Comparison of ENCODE assay signal across 8 mouse cellular contexts in the genomic region with DNA sequence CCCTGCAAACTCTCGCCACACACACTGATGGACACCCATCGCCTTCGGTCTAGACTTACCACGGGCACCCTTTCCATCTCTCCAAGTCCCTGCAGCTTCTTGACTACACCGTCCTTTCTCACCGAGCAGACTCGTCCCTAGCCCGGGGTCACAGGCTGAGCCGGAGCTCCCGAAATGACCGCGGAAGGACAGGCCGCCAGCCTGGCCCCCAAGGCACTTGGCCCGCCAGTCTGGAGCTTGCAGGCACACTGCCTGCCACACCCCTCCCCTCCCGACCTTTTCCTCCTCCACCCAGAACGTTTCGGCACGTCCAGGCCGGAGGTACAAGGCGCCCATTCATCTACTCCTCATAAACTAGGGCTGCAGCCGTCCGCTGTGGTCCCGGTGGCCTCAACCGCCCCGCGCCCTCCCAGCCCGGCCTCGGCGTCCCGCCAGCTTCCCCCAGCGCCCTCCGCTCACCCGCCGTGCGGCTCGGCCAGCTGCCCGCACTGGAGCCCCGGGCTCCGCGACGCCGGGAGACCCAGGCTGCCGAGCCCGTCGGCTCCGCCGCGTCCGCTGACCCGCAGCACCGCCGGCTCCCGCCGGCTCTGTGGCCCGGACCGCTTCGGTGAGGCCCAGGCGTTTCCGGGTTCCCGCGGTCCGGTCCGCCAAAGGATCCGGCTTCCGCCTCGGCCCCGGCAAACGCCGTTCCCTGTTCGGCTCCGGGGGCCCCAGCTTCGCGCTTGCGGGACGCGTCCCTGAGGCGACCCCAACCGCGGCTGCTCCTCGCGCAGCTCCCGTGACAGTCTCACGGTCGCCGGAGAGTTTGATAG. TPM values are rescaled to one million over a fixed set of nuclear protein-coding genes. Genes with fewer than 3 reads are reported as not detected.
DNase-seq lines count a peak whose midpoint lies in the region; ATAC-seq and TF ChIP-seq lines count a peak whose summit lies in the region.

No protein-coding gene starts in this region.

- H3K4me3 ChIP-seq in bone marrow, adult 2 months (replicated peaks; ENCODE audit: control insufficient read depth, low read depth, low read length): peak overlapping the region; percentile 85
- H3K4me3 ChIP-seq in embryonic facial prominence, embryonic 15.5 days (replicated peaks): peak overlapping the region; percentile 97
- H3K4me3 ChIP-seq in kidney, embryonic 14.5 days (ENCODE audit: low read length): peak overlapping the region; percentile 98
- H3K4me3 ChIP-seq in limb, embryonic 15.5 days: peak overlapping the region; percentile 98
- peak overlapping the region; percentile 96 for H3K4me3 ChIP-seq in midbrain, postnatal 0 days (ENCODE audit: low read depth, low read length)

- H3K4me2 ChIP-seq in embryonic facial prominence, embryonic 15.5 days (replicated peaks): peak overlapping the region; percentile 73
- peak overlapping the region; percentile 79 for H3K4me2 ChIP-seq in kidney, embryonic 14.5 days (replicated peaks; ENCODE audit: low read depth, low read length)
- H3K4me2 ChIP-seq in limb, embryonic 15.5 days: peak overlapping the region; percentile 79
- peak overlapping the region; percentile 81 for H3K4me2 ChIP-seq in midbrain, postnatal 0 days (ENCODE audit: low read depth, low read length, poor library complexity, severe bottlenecking)

- H3K27me3 ChIP-seq in embryonic facial prominence, embryonic 15.5 days: no peaks in the 10 kb centered on the region
- H3K27me3 ChIP-seq in kidney, embryonic 14.5 days (ENCODE audit: control insufficient read depth, insufficient read depth, low read length): no peaks in the 10 kb centered on the region
- no peaks in the 10 kb centered on the region for H3K27me3 ChIP-seq in limb, embryonic 15.5 days
- H3K27me3 ChIP-seq in midbrain, postnatal 0 days (ENCODE audit: insufficient read depth, low read length): no peaks in the 10 kb centered on the region

- no peak for TF ChIP-seq CTCF in bone marrow, adult 2 months (IDR thresholded peaks at IDR 0.05; ENCODE audit: control insufficient read depth, insufficient read depth, low read length)
- TF ChIP-seq CTCF in midbrain, postnatal 0 days (IDR thresholded peaks at IDR 0.05): no peak

- H3K4me1 ChIP-seq in bone marrow, adult 2 months (ENCODE audit: control insufficient read depth, insufficient read depth, low read length): peaks cover 2% of the 10 kb centered on the region
- H3K4me1 ChIP-seq in embryonic facial prominence, embryonic 15.5 days: peaks cover 10% of the 10 kb centered on the region
- H3K4me1 ChIP-seq in kidney, embryonic 14.5 days (ENCODE audit: control insufficient read depth, insufficient read depth, low read length): 0 out of 2 replicates have a peak, but pooled peaks cover 9% of the 10 kb centered on the region
- peaks cover 13% of the 10 kb centered on the region for H3K4me1 ChIP-seq in limb, embryonic 15.5 days
- peaks cover 7% of the 10 kb centered on the region for H3K4me1 ChIP-seq in midbrain, postnatal 0 days (ENCODE audit: insufficient read depth, low read length)

- peak; percentile 79 for ATAC-seq in embryonic facial prominence, embryonic 15.5 days (ENCODE audit: insufficient number of reproducible peaks, low FRiP score, low TSS enrichment, low read depth)
- ATAC-seq in kidney, embryonic 14.5 days (ENCODE audit: low FRiP score, low TSS enrichment): peak; percentile 91
- peak; percentile 92 for ATAC-seq in limb, embryonic 15.5 days (ENCODE audit: insufficient number of reproducible peaks, low FRiP score, low TSS enrichment, low read depth)
- ATAC-seq in midbrain, postnatal 0 days (ENCODE audit: low FRiP score): peak; percentile 94

- no peaks in the 10 kb centered on the region for H3K36me3 ChIP-seq in embryonic facial prominence, embryonic 15.5 days
- H3K36me3 ChIP-seq in kidney, embryonic 14.5 days (ENCODE audit: control insufficient read depth, insufficient read depth, low read length): no peaks in the 10 kb centered on the region
- H3K36me3 ChIP-seq in limb, embryonic 15.5 days: no peaks in the 10 kb centered on the region
- H3K36me3 ChIP-seq in midbrain, postnatal 0 days (ENCODE audit: insufficient read depth, low read length): no peaks in the 10 kb centered on the region

- under 1% methylated on average over 85 of the region's 85 CpGs for WGBS in bone marrow, adult 2 months
- under 1% methylated on average over 85 of the region's 85 CpGs for WGBS in embryonic facial prominence, embryonic 15.5 days
- WGBS in kidney, embryonic 14.5 days: under 1% methylated on average over 84 of the region's 85 CpGs
- WGBS in limb, embryonic 15.5 days: under 1% methylated on average over 82 of the region's 85 CpGs
- under 1% methylated on average over 71 of the region's 85 CpGs for WGBS in midbrain, postnatal 0 days

- H3K9me3 ChIP-seq in embryonic facial prominence, embryonic 15.5 days (replicated peaks): no peaks in the 10 kb centered on the region
- no peaks in the 10 kb centered on the region for H3K9me3 ChIP-seq in kidney, embryonic 14.5 days (ENCODE audit: control insufficient read depth, low read length)
- H3K9me3 ChIP-seq in limb, embryonic 15.5 days: no peaks in the 10 kb centered on the region
- no peaks in the 10 kb centered on the region for H3K9me3 ChIP-seq in midbrain, postnatal 0 days (ENCODE audit: low read length)

- peak overlapping the region; percentile 71 for H3K27ac ChIP-seq in bone marrow, adult 2 months (ENCODE audit: control insufficient read depth, insufficient read depth, low read depth, low read length, poor library complexity)
- peak overlapping the region; percentile 78 for H3K27ac ChIP-seq in embryonic facial prominence, embryonic 15.5 days (replicated peaks)
- H3K27ac ChIP-seq in kidney, embryonic 14.5 days (ENCODE audit: low read depth, low read length): peak overlapping the region; percentile 65; the same call in 1 of the 2 replicates
- peak overlapping the region; percentile 93 for H3K27ac ChIP-seq in limb, embryonic 15.5 days
- H3K27ac ChIP-seq in midbrain, postnatal 0 days (ENCODE audit: low read depth, low read length): peak overlapping the region; percentile 78

- peak; percentile 31; the same call in 1 of the 2 replicates for TF ChIP-seq POLR2A in bone marrow, adult 2 months (IDR thresholded peaks at IDR 0.05; ENCODE audit: borderline replicate concordance, control insufficient read depth, low read depth, low read length)

- peak overlapping the region; percentile 91 for H3K9ac ChIP-seq in embryonic facial prominence, embryonic 15.5 days
- peak overlapping the region; percentile 97 for H3K9ac ChIP-seq in kidney, embryonic 14.5 days (ENCODE audit: low read depth, low read length)
- H3K9ac ChIP-seq in limb, embryonic 15.5 days: peak overlapping the region; percentile 95
- H3K9ac ChIP-seq in midbrain, postnatal 0 days (replicated peaks; ENCODE audit: low read length, poor library complexity, severe bottlenecking): peak overlapping the region; percentile 93

- peak; percentile 69 for DNase-seq in 3T3-L1 (ENCODE audit: low read depth, low spot score)
- DNase-seq in heart, adult 9 months (ENCODE audit: low spot score in 2 of 2): peak; percentile 78 to 79
- DNase-seq in midbrain, postnatal 0 days (ENCODE audit: low spot score): peak; percentile 75
- peak; percentile 82 to 85 for DNase-seq in spleen, postnatal 10 days (ENCODE audit: low spot score in 2 of 2)

RNA-seq across cellular contexts. Expression of a gene that starts 0.8 kb away (rescaled TPM):
- 4.0 and 5.7 TPM in 2 replicates for polyA plus RNA-seq in bone marrow, adult 2 months (2011; ENCODE audit: insufficient read depth, insufficient read length, low replicate concordance, missing spikeins)
- 11.0 and 12.1 TPM in 2 replicates for polyA plus RNA-seq in embryonic facial prominence, embryonic 15.5 days (2015; fragmentation: Nextera tagmentation; extraction: Ambion mirVana)
- polyA plus RNA-seq in kidney, embryonic 14.5 days (2014; fragmentation: Nextera tagmentation; extraction: Ambion mirVana): 9.0 and 15.9 TPM in 2 replicates
- 11.4 and 12.5 TPM in 2 replicates for polyA plus RNA-seq in limb, embryonic 15.5 days (2015; fragmentation: Nextera tagmentation; extraction: Ambion mirVana)
- 18.9 and 23.9 TPM in 2 replicates for total RNA-seq in midbrain, postnatal 0 days (2014; rRNA removed)
- polyA plus RNA-seq in midbrain, postnatal 0 days (2015; fragmentation: Nextera tagmentation; extraction: Ambion mirVana): 5.4 and 6.2 TPM in 2 replicates

RNA-seq across cellular contexts. Expression of a gene that starts 30.8 kb away (rescaled TPM):
- polyA plus RNA-seq in bone marrow, adult 2 months (2011; ENCODE audit: insufficient read depth, insufficient read length, low replicate concordance, missing spikeins): not detected in 2 replicates
- polyA plus RNA-seq in embryonic facial prominence, embryonic 15.5 days (2015; fragmentation: Nextera tagmentation; extraction: Ambion mirVana): not detected in 2 replicates
- not detected in 2 replicates for polyA plus RNA-seq in kidney, embryonic 14.5 days (2014; fragmentation: Nextera tagmentation; extraction: Ambion mirVana)
- polyA plus RNA-seq in limb, embryonic 15.5 days (2015; fragmentation: Nextera tagmentation; extraction: Ambion mirVana): not detected in 2 replicates
- total RNA-seq in midbrain, postnatal 0 days (2014; rRNA removed): not detected in 2 replicates
- not detected in 2 replicates for polyA plus RNA-seq in midbrain, postnatal 0 days (2015; fragmentation: Nextera tagmentation; extraction: Ambion mirVana)

RNA-seq across cellular contexts. Expression of a gene that starts 49.4 kb away (rescaled TPM):
- 7.0 and 13.2 TPM in 2 replicates for polyA plus RNA-seq in bone marrow, adult 2 months (2011; ENCODE audit: insufficient read depth, insufficient read length, low replicate concordance, missing spikeins)
- polyA plus RNA-seq in embryonic facial prominence, embryonic 15.5 days (2015; fragmentation: Nextera tagmentation; extraction: Ambion mirVana): 78.3 and 79.9 TPM in 2 replicates
- polyA plus RNA-seq in kidney, embryonic 14.5 days (2014; fragmentation: Nextera tagmentation; extraction: Ambion mirVana): 65.6 and 106 TPM in 2 replicates
- polyA plus RNA-seq in limb, embryonic 15.5 days (2015; fragmentation: Nextera tagmentation; extraction: Ambion mirVana): 75.1 and 75.3 TPM in 2 replicates
- total RNA-seq in midbrain, postnatal 0 days (2014; rRNA removed): 44.7 and 51.1 TPM in 2 replicates
- polyA plus RNA-seq in midbrain, postnatal 0 days (2015; fragmentation: Nextera tagmentation; extraction: Ambion mirVana): 49.4 and 50.6 TPM in 2 replicates

Comparison
In these comparisons a context has a peak if more than half of its experiments do, and no peak if none do; other contexts are left out.
1. Peak in every context shown above with its lines: DNase-seq, ATAC-seq, H3K4me3 ChIP-seq and H3K27ac ChIP-seq.